Mouse (Mus musculus) effector memory CD4-positive, alpha-beta T cell, adult 5 months (primary cell): ENCODE results near the gene Olfr1474. TPM values are rescaled to one million over a fixed set of nuclear protein-coding genes. Genes with fewer than 3 reads are reported as not detected.

ENCODE experiments used
- polyA plus RNA-seq: library from polyadenylated mRNA; unstranded; fragments of 100-300 nt; shearing (Covaris generic); gene quantifications from one replicate; pipeline ENCODE4 v1.2.1, GENCODE M21; 2017

Olfr1474 gene
- not detected for polyA plus RNA-seq

GRCm38 (mm10) chr19:13469265-13469664 is at the start of gene Olfr1474:
TSS of gene Olfr1474 (plus strand) at chr19:13469565.

GRCm38 (mm10) chr19:13443109-13443508 is 26.3 kb upstream of the Olfr1474 start, which contains the start of gene Olfr1471:
TSS of gene Olfr1471 (plus strand) at chr19:13443409.

GRCm38 (mm10) chr19:13455986-13456385 is 13.4 kb upstream of the Olfr1474 start, which contains the start of gene Olfr1472:
TSS of gene Olfr1472 (minus strand) at chr19:13456086.

GRCm38 (mm10) chr19:13480096-13480495 is 10.7 kb downstream of the Olfr1474 start, which contains the start of gene Olfr1475:
TSS of gene Olfr1475 (minus strand) at chr19:13480196.

GRCm38 (mm10) chr19:13500246-13500645 is 30.9 kb downstream of the Olfr1474 start, which contains the start of gene Olfr1477:
TSS of gene Olfr1477 (plus strand) at chr19:13500546.

Other genes with a start within 250 kb of the Olfr1474 start
- not detected for gene Olfr1463, start 238.2 kb upstream of the Olfr1474 start, polyA plus RNA-seq
- not detected for gene Olfr1465, start 154.0 kb upstream of the Olfr1474 start, polyA plus RNA-seq
- not detected for gene Olfr1466, start 130.7 kb upstream of the Olfr1474 start, polyA plus RNA-seq
- 0.14 TPM for gene Olfr1467, start 107.3 kb upstream of the Olfr1474 start, polyA plus RNA-seq
- 0.26 TPM for gene Olfr1469, start 61.7 kb upstream of the Olfr1474 start, polyA plus RNA-seq
- not detected for gene Olfr1471, start 26.2 kb upstream of the Olfr1474 start, polyA plus RNA-seq
- 0.27 TPM for gene Olfr1472, start 13.5 kb upstream of the Olfr1474 start, polyA plus RNA-seq
- gene Olfr1475, start 10.6 kb downstream of the Olfr1474 start, polyA plus RNA-seq: not detected
- gene Olfr1477, start 31.0 kb downstream of the Olfr1474 start, polyA plus RNA-seq: not detected
- not detected for gene Olfr1480, start 58.3 kb downstream of the Olfr1474 start, polyA plus RNA-seq
- gene Olfr1484, start 113.9 kb downstream of the Olfr1474 start, polyA plus RNA-seq: not detected
- gene Olfr1487, start 147.8 kb downstream of the Olfr1474 start, polyA plus RNA-seq: not detected
- not detected for gene Olfr1489, start 162.1 kb downstream of the Olfr1474 start, polyA plus RNA-seq
- not detected for gene Olfr1490, start 181.5 kb downstream of the Olfr1474 start, polyA plus RNA-seq
- gene Olfr1491, start 227.7 kb downstream of the Olfr1474 start, polyA plus RNA-seq: not detected